Mouse (Mus musculus): ENCODE data around the gene Dctn2.

Gene Dctn2

GRCm38 (mm10) chr10:127263631-127264030, 2.5 kb upstream of the Dctn2 start:
- no peak for DNase-seq (ENCODE audit: extremely low spot score)

- DNase-seq (ENCODE audit: extremely low spot score): no peak
Measured at GRCm38 (mm10) chr10:127264336-127264735, 1.8 kb upstream of the Dctn2 start.

DNA sequence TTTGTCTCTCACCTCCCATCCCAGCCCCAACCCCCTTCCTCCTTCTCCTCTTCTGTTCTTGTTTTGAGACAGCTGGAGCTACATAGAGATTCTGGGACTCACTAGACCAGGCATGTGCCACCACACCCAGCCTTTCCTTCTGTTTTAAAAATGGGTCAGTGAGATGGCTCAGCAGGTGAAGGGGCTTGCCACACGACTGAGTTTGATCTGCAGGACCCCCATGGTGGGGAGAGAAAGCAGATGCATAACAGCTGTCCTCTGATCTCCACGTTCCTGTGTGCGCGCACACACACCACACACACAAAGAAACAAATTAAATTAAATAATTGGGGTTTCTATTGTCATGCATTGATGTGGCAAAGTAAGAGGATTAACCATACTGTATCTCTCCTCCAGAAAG, 1.2 kb upstream of the Dctn2 start:
- DNase-seq (ENCODE audit: extremely low spot score): no peak

DNA sequence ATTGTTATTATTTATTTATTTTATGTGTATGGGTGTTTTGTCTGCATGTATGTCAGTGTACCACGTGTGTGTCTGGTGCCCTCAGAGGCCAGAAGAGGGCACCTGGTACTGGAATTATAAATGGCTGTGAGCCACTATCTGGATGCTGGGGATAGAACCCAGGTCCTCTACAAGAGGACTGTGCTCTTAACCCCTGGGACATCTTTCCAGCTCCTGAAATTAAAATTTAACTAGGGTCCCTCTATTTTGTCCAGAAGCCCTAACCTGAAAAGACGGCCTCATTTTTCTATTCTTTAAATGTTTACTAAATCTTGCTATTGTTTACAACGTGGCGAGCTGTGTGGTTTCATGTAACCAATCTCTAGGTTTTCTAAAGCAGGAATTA, 449 bp upstream of the Dctn2 start:
- DNase-seq (ENCODE audit: extremely low spot score): no peak

- DNase-seq (ENCODE audit: extremely low spot score): no peak
Measured at GRCm38 (mm10) chr10:127267318-127267717, 1.1 kb downstream of the Dctn2 start.

- DNase-seq (ENCODE audit: extremely low spot score): no peak
Measured at GRCm38 (mm10) chr10:127268401-127268800, 2.2 kb downstream of the Dctn2 start.

- no peak for DNase-seq (ENCODE audit: extremely low spot score)
Measured at GRCm38 (mm10) chr10:127269036-127269435, 2.9 kb downstream of the Dctn2 start.

GRCm38 (mm10) chr10:127269884-127270283, 3.7 kb downstream of the Dctn2 start:
- no peak for DNase-seq (ENCODE audit: extremely low spot score)

DNA sequence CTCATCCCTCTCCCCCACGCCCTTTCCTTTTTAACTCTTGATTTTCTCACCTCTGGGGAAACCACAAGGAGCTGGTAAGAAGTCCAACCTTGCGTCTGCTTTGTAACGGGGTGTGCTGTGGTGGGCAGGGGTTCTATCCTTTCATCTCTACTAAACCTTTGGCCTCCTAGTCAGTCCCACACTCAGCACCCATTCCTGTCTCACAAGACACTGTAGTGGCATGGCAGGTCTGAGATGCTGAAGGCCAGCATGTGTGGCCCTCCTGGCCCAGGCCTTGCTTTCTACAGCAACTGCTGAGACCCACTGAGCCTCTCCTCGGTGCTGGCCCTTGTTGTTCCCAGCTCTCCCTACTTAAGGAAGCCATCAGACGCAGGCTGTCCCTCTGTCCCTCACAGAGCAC, 6.2 kb downstream of the Dctn2 start:
- no peak for DNase-seq (ENCODE audit: extremely low spot score)

DNA sequence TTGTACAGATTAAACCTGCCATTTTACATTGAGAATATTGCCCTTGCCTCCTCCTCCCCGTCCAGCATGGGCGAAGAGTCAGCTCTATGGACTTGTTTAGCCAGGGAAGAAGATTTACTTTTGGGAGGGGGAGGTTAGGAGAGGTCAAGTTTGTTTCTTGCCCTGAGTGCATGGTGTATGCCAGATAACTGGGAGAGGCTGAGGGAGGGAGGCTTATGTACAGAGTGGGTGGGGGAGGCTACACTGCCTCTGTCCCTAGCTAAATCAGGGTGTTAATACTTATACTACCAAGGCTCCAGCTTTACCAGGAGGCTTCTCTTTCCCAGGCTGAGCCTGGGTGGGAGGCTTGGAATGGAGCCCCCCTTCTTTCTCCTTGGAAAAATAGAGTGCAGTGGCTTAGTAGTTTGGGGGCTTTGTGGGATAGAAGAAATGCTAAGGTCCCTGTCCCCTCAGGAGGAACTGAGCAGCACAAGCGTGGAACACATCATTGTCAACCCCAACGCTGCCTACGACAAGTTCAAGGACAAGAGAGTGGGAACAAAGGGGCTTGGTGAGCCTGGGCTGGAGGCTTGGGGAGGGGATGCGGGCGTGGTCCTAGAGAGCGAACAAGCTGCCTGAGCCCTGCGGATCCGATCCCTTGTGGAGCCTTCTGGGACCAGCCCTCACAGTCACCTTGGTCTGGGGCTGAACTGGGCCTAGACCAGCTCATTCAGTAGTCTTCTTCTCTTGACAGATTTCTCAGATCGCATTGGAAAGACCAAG, 8.3 kb downstream of the Dctn2 start:
- DNase-seq (ENCODE audit: extremely low spot score): no peak

DNA sequence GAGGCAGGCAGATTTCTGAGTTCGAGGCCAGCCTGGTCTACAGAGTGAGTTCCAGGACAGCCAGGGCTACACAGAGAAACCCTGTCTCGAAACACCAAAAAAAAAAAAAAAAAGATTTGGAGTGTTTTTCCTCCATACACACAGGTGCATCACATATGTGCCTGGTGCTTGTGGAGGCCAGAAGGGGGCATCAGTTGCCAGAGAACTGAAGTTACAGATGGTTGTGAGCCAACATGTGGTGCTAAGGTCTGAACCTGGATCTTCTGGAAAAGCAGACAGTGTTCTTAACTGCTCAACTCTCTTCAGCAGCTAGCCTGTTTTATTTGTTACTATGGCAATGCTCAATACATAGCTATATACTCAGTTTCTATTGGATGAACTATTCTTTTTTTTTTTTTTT, 13.6 kb downstream of the Dctn2 start:
- DNase-seq (ENCODE audit: extremely low spot score): no peak

- no peak for DNase-seq (ENCODE audit: extremely low spot score)
Measured at GRCm38 (mm10) chr10:127281316-127281715, 15.1 kb downstream of the Dctn2 start.

GRCm38 (mm10) chr10:127282620-127283215, 16.6 kb downstream of the Dctn2 start:
- no peak for DNase-seq (ENCODE audit: extremely low spot score)

DNA sequence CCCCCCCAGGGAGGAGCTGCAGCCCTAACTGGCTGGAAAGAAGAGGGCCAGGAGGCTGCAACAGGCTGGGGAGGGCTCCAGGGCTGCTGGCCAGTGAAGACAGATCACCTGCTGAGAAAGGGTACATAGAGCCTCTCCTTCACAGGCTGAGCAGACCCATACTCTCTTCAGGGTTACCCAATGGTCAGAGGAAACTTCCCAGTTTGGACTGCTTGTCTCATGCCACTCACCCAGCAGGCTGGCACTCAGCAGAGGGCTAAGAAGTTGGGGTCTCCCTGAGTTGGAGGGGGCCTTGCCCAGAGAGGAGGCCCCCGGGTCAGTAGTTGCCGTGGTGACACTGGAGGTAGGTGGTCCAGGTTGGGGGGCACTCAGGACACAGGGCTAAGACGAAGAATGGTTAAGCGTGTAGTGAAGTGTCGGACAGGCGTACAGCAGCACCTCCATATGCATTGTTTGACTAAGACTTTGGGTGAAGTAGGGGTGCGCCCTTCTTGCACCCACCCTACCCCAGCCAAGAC, 18.0 kb downstream of the Dctn2 start:
- DNase-seq (ENCODE audit: extremely low spot score): no peak

DNA sequence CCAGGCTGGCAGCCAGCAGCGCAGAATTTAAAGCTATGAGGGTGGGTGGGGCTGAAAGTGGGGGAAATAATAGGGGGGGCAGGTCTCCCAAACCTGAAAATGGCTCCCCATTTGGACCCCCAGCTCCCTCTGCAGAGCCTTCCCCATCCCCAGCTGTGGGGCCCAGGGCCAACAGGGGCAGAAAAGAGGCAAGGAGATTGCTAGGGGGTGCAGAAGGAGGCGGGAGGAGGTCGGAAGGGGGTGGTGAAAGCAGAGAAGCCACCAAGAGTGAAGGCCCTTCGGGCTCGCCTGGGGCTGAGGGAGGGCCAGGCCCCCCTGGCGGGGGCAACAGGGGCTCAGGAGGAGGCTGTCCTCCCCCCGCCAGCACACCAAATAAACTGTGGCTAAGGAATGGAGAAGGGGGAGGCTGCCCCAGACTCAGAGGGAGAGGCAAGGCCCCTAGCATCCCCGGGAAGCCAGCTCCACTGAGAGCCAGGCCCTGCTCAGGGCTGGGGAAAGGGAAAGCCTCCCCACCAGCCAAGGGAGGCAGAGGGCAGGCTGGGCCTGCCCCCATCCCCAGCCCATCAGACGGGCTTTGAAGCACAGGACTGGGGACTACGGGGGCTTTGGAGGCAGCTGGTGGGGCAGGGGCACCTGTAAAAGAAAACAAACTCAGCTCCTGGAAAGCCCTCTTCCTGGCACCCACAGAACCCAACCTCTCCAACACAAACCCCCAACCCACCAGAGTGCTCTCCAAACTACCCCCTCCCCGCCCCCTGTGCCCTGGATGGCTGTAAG, 18.7 kb downstream of the Dctn2 start:
- DNase-seq (ENCODE audit: extremely low spot score): no peak

DNA sequence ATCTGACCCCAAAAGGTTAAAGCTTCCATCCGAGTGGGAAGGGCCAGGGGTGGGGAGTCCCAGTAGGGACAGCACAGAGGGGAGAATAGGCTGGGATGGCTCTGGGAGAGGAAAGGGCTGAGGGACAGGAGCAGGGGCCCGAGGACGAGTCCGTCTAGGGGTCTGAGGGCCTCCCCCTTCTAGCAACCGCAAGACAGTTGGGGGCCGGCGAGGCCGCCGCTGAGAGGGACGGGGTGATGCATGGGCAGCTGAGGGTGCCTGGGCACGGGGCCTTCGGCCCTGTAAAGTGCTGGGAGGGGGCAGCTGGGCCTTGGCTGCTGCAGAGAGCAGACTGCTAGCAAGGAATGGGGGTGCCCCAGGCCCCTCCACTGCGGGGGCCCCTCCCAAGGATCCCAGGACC, 19.5 kb downstream of the Dctn2 start:
- DNase-seq (ENCODE audit: extremely low spot score): no peak

DNA sequence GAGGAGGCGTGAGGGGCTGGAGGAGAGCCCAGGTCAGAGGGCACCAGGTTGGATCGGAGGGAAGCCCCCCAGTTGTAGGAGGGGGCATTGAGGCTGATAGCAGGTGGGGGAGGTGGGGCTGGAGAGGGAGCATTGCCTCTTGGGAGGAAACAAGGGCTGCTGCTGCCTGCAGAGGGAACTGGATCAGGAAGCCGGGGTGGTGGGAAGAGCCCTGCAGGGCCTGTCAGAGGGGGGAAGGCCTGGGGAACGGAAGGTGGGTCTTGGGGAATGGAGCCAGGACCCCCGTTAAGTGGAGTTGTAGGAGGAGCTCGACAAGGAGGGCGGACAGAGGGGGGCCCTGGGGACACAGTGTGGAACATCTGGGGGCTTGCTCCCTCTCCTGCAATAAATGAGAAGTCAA, 20.0 kb downstream of the Dctn2 start:
- no peak for DNase-seq (ENCODE audit: extremely low spot score)

DNA sequence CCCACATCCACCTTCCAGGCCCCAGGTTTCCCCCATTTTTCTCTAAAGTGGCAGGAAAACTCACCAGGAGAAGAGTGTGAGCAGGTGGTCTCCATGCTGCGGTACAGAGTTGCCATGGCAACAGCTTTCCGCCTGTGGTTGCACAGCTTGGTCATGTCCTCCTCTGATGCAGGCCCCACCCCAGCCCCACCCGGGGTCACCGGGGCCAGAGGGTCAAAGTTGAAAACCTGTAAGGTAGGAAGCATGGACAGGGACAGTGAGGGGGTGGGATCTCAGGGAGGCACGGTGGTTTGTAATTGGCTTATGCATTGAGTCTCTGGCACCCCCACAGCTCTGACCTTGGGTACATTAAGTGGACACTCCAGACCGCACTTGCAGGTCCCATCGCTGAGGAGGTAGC, 20.6 kb downstream of the Dctn2 start:
- no peak for DNase-seq (ENCODE audit: extremely low spot score)

- DNase-seq (ENCODE audit: extremely low spot score): no peak
Measured at GRCm38 (mm10) chr10:127287271-127287935, 21.2 kb downstream of the Dctn2 start.

DNA sequence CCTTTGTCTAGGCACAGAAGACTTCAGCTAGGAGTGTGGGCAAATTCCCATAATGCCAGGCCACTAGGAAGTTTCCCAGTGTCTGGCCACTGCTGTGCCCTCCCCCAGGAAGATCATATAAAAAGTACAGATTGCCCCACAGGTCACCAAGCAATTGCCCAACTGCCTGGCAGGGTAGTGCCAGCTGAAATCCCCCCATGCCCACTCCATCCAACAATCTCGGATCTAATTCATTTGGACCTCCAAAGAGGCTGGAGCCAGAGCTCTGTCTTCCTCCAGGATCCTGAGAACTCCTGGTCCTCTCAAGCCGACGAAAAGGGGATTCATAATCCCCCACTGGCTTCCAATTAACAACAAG, 21.7 kb downstream of the Dctn2 start:
- DNase-seq (ENCODE audit: extremely low spot score): no peak

- DNase-seq (ENCODE audit: extremely low spot score): no peak
Measured at GRCm38 (mm10) chr10:127288328-127288799, 22.2 kb downstream of the Dctn2 start.

Data from embryo, embryonic 9.5 days (tissue).